Mouse (Mus musculus) hindbrain, embryonic 10.5 days (tissue): ENCODE results near the gene Sult1c1. TPM values are rescaled to one million over a fixed set of nuclear protein-coding genes. Genes with fewer than 3 reads are reported as not detected.
"Not testable (repeated sequence)": the region's sequence is repeated elsewhere in the genome, so short reads cannot be mapped to it uniquely, and the experiment has no call there.

Experiments
- DNase-seq: peaks from one replicate; pipeline ENCODE4 v3.0.0-alpha.2; 2017; ENCODE audit warnings: low spot score
- H3K27ac ChIP-seq: fragments of 300-500 bp; sonication (generic); 2 replicates; pipeline ENCODE4 v1.5.1; 2016; ENCODE audit warnings: mild to moderate bottlenecking, moderate library complexity
- H3K27me3 ChIP-seq: fragments of 300-500 bp; sonication (generic); 2 replicates; pipeline ENCODE4 v1.6.1; 2016; ENCODE audit warnings: mild to moderate bottlenecking; ENCODE audit not compliant: poor library complexity, insufficient read depth, severe bottlenecking
- H3K36me3 ChIP-seq: fragments of 300-500 bp; sonication (generic); 2 replicates; pipeline ENCODE4 v1.6.1; 2016; ENCODE audit warnings: mild to moderate bottlenecking, moderate library complexity
- H3K4me1 ChIP-seq: fragments of 300-500 bp; sonication (generic); replicated peaks from 2 replicates; pipeline ENCODE4 v1.6.1; 2016; ENCODE audit warnings: mild to moderate bottlenecking
- H3K4me3 ChIP-seq: fragments of 300-500 bp; sonication (generic); 2 replicates; pipeline ENCODE4 v1.5.1; 2016; ENCODE audit warnings: mild to moderate bottlenecking, moderate library complexity
- H3K9me3 ChIP-seq: fragments of 300-500 bp; sonication (generic); 2 replicates; pipeline ENCODE4 v1.6.1; 2016; ENCODE audit warnings: mild to moderate bottlenecking, moderate library complexity
- WGBS: fragments of 180-500 bp; shearing (Covaris S2); methylation state at CpG from one replicate; pipeline ENCODE4 v1.1.7; 2016; 5-methylcytosine and 5-hydroxymethylcytosine counted together
- polyA plus RNA-seq: library from polyadenylated mRNA; unstranded; fragments of >200 nt; fragmentation: Nextera tagmentation; extraction: Ambion mirVana; gene quantifications from 2 replicates; pipeline ENCODE4 v1.2.1, GENCODE M21; 2016

The Sult1c1 gene
- polyA plus RNA-seq: not detected in 2 replicates

DNA sequence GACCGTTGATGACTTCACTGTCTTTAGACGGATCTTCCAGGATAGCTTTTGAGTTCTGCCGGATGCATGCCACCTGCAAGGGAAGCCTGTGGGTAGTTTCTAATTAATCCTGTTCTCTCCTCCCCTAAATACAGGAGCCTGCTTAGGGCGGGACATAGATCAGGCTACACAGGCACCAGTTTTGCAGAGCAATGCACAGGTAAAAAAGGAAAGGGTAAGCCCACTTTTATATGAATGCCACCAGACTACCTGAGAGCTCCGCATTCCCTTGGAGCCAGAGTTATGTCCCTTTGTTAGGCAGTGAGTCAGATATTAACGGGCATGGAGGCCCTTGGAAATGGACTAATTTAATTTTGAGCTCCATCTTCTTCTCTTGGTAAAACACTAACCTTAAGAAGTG lies at the start of gene Sult1c1:
TSS of gene Sult1c1 (minus strand) at position 101 of the 400 bp plus-strand sequence.
- Histone ChIP-seq H3K27ac (no peak within 1 kb of the TSS), H3K4me1 (no peaks in the 10 kb centered on the region), H3K4me3 (no peak within 1 kb of the TSS), H3K9me3 (no peaks in the 10 kb centered on the region), H3K27me3 (no peaks in the 10 kb centered on the region), H3K36me3 (no peaks in the 10 kb centered on the region)
- WGBS: 89% methylated on average over 6 of the region's 6 CpGs
- DNase-seq: no peak

DNA sequence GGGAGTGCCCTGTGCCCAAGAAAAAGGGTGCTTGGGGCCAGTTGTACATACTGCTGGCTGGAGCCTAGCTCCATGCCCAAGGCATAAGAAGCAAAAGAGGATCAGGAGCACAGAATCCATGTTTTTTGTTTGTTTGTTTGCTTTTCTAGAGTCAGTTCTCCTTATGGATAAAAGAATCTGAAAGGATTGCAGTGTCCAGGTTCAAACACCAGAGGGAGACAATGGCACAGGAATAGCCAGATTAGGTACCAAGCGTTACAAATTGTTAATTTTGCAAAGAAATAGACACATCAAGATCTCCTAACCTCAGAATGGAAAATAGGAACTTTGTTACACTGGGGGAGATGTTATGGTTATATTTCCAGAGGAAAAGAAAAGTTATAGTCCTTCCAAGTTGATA lies 23.7 kb upstream of the Sult1c1 start:
- DNase-seq: no peak
- Histone ChIP-seq H3K27ac (no peak overlapping the region), H3K4me1 (no peaks in the 10 kb centered on the region), H3K27me3 (no peaks in the 10 kb centered on the region), H3K4me3 (no peak overlapping the region), H3K9me3 (no peaks in the 10 kb centered on the region), H3K36me3 (no peaks in the 10 kb centered on the region)
- WGBS: 20% methylated on average over 1 of the region's 1 CpGs

DNA sequence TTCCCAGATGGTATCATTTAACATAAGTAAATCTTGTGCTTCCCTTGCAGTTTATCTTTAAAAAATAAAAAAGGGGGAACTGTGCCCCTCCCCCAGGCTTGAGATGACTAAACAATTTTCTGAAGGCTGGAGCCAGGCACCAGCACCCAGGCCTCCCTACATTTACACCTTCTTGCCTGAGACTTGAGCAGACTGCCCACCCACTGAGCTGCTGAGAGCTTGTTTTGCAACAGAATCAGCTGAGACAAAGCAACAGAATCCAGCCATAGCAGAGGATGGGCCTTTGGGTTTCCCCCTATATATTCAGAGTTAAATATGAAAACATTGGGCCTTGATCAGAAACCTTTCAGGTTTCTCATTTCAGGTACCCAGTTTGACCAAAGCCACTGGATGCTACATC lies 20.7 kb upstream of the Sult1c1 start:
- Histone ChIP-seq H3K4me1 (no peaks in the 10 kb centered on the region), H3K27ac (no peak overlapping the region), H3K4me3 (no peak overlapping the region), H3K27me3 (no peaks in the 10 kb centered on the region), H3K36me3 (no peaks in the 10 kb centered on the region), H3K9me3 (no peaks in the 10 kb centered on the region)
- DNase-seq: no peak

DNA sequence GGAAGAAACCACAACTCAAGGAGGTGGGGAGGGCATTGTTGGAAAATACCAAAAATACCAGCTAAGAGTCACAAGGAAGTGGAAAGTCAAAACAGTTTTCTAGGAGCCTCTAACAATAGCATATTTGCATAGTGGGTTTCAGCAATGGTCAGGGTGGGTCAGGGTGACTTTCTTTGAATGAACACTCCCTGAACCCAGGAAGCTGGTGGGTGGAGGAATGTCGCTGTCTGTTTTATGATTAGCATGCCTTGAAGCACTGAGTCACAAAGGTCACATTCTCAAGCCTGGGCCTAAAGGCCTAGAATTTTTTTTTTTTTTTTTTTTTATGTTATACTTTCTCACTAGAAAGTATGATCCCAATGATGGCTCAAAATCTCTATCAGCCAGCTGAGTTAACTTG lies 20.1 kb upstream of the Sult1c1 start:
- H3K36me3 ChIP-seq, H3K27me3 ChIP-seq, DNase-seq, H3K27ac ChIP-seq, H3K4me3 ChIP-seq, H3K9me3 ChIP-seq, H3K4me1 ChIP-seq: not testable (repeated sequence)
- 68% methylated on average over 1 of the region's 1 CpGs for WGBS

DNA sequence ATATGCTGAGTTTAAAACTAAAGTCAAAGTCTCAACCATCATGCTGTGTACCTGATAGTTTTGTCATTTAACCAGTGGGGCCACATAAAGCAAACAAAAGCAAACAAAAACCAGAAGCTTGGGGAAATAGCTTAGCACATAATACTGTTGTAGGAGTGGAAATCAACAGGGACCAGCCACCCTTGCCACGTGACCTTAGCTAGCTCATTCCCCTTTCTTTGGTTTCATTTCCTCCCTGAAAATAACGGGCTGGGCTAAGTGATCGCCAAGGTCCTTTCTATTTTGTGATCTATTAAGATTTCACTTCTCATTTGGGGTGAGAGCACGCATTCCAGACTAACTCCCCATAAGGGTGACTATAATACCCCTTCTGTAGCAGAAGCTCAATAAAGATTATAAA lies 13.0 kb upstream of the Sult1c1 start:
- Histone ChIP-seq H3K27me3 (no peaks in the 10 kb centered on the region), H3K4me1 (no peaks in the 10 kb centered on the region), H3K4me3 (no peak overlapping the region), H3K27ac (no peak overlapping the region), H3K36me3 (no peaks in the 10 kb centered on the region), H3K9me3 (no peaks in the 10 kb centered on the region)
- WGBS: 88% methylated on average over 4 of the region's 4 CpGs
- no peak for DNase-seq

DNA sequence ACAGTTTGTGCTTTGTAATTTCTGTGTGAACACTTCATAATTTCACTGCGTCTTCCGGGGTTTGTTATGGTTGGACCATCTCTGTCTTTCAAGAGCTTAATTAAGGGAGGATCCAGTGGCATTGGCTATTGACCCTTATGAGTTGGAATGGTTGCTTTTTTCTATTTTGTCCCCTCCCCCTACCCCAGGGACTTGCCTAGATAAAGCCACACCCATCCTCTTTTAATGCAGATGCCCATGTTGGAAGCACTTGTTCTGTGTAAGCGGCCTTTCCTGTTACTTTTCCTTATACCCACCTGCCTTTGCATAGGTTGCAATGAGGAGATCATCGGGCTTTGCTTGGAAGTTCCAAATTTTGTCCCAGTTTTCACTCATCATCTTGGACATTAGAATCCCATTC lies 16.9 kb downstream of the Sult1c1 start:
- no peak for DNase-seq
- Histone ChIP-seq H3K27me3 (no peaks in the 10 kb centered on the region), H3K4me3 (no peak overlapping the region), H3K9me3 (no peaks in the 10 kb centered on the region), H3K27ac (no peak overlapping the region), H3K4me1 (no peaks in the 10 kb centered on the region), H3K36me3 (no peaks in the 10 kb centered on the region)
- 83% methylated on average over 4 of the region's 4 CpGs for WGBS

DNA sequence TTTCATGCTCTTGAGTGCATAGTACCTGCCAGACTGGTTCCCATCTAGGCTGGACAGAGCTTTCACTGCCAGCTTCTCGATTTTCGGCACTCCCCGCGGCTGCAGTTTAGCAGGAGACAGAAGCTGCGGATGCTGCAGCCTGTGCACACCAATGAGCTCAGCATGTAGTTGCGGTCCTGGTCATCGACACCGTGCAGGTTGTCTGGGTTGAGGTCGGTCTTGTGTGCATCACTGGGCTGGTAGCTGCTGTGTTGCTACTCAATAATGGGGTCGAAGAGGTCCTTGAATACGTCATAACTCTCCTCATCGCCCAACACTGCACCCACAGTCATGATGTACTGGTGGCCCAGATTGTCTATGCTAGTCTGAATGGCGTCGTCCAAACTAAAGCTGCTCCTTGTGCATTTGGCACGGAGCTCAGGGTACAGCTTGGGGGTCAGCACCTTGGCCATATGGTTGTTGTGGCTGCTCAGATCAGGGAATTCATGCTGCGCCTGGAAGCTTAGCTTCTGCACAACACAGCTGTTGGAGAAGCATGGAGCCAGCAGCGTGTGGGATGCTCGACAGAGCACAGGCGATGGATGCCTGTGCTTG lies 48.8 kb downstream of the Sult1c1 start:
- H3K9me3 ChIP-seq: 0 out of 2 replicates have a peak, but pooled peaks cover 5% of the 10 kb centered on the region
- DNase-seq: no peak

DNA sequence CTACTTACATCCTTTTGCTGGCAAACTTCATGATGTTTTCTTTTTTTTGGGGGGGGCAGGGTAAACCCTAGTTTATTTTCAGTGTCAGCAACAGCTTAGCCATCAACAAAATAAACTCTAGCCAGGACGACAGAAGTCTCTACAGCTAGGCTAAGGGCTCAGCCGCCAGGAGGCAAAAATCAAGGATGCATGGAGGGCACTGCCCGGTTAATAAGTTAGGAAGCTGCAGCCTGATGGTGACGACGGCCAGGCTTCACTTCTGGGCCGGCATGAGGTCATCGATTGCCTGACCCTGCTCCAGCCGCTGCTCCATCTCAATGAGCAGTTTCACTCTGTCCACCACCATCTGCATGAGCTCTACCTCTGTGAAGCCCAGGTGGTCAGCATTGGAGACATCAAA lies 49.7 kb downstream of the Sult1c1 start:
- no peak overlapping the region for H3K27ac ChIP-seq

More for the DNA sequence above, 48.8 kb downstream of the Sult1c1 start:
- 91% methylated on average over 19 of the region's 19 CpGs for WGBS
- Histone ChIP-seq H3K27ac (no peak overlapping the region), H3K27me3 (no peaks in the 10 kb centered on the region), H3K36me3 (no peaks in the 10 kb centered on the region), H3K4me3 (no peak overlapping the region), H3K4me1 (no peaks in the 10 kb centered on the region)

More for the DNA sequence above, 49.7 kb downstream of the Sult1c1 start:
- H3K36me3 ChIP-seq: no peaks in the 10 kb centered on the region
- 89% methylated on average over 8 of the region's 8 CpGs for WGBS
- H3K4me3 ChIP-seq: no peak overlapping the region
- H3K4me1 ChIP-seq: no peaks in the 10 kb centered on the region
- H3K27me3 ChIP-seq: no peaks in the 10 kb centered on the region
- no peak for DNase-seq
- H3K9me3 ChIP-seq: 0 out of 2 replicates have a peak, but pooled peaks cover 6% of the 10 kb centered on the region

Other genes with a start within 250 kb of the Sult1c1 start
- not detected in 2 replicates for gene Sult1c2, start 144.3 kb downstream of the Sult1c1 start, polyA plus RNA-seq